Mouse (Mus musculus): Measurements from ENCODE around the gene Galnt3.

The Galnt3 gene

GRCm38 (mm10) chr2:66124591-66125271, at the start of gene Galnt3:
Galnt3 (minus strand) TSS chr2:66124994.
- DNase-seq (ENCODE audit: low read depth in 1 of 2, low spot score in 2 of 2), result peak; percentile 30 to 31

- no peak for DNase-seq (ENCODE audit: low read depth in 1 of 2, low spot score in 2 of 2)
Observed at GRCm38 (mm10) chr2:66173134-66173533, 48.3 kb upstream of the Galnt3 start.

GRCm38 (mm10) chr2:66171643-66172042, 46.8 kb upstream of the Galnt3 start:
- DNase-seq (ENCODE audit: low read depth in 1 of 2, low spot score in 2 of 2), result no peak

GRCm38 (mm10) chr2:66170721-66171120, 45.9 kb upstream of the Galnt3 start:
- no peak for DNase-seq (ENCODE audit: low read depth in 1 of 2, low spot score in 2 of 2)

- DNase-seq (ENCODE audit: low read depth in 1 of 2, low spot score in 2 of 2), result no peak
Observed at GRCm38 (mm10) chr2:66165025-66165424, 40.2 kb upstream of the Galnt3 start.

- no peak for DNase-seq (ENCODE audit: low read depth in 1 of 2, low spot score in 2 of 2)
Observed at GRCm38 (mm10) chr2:66158140-66158915, 33.5 kb upstream of the Galnt3 start.

GRCm38 (mm10) chr2:66151436-66151835, 26.6 kb upstream of the Galnt3 start:
- DNase-seq (ENCODE audit: low read depth in 1 of 2, low spot score in 2 of 2), result no peak

- no peak for DNase-seq (ENCODE audit: low read depth in 1 of 2, low spot score in 2 of 2)
Observed at GRCm38 (mm10) chr2:66150531-66150930, 25.7 kb upstream of the Galnt3 start.

- DNase-seq (ENCODE audit: low read depth in 1 of 2, low spot score in 2 of 2), result no peak
Observed at GRCm38 (mm10) chr2:66148654-66149230, 23.9 kb upstream of the Galnt3 start.

GRCm38 (mm10) chr2:66146473-66146872, 21.7 kb upstream of the Galnt3 start:
- no peak for DNase-seq (ENCODE audit: low read depth in 1 of 2, low spot score in 2 of 2)

- no peak for DNase-seq (ENCODE audit: low read depth in 1 of 2, low spot score in 2 of 2)
Observed at GRCm38 (mm10) chr2:66144770-66145169, 20.0 kb upstream of the Galnt3 start.

GRCm38 (mm10) chr2:66143284-66143683, 18.5 kb upstream of the Galnt3 start:
- no peak for DNase-seq (ENCODE audit: low read depth in 1 of 2, low spot score in 2 of 2)

GRCm38 (mm10) chr2:66142711-66143110, 17.9 kb upstream of the Galnt3 start:
- DNase-seq (ENCODE audit: low read depth in 1 of 2, low spot score in 2 of 2), result no peak

- DNase-seq (ENCODE audit: low read depth in 1 of 2, low spot score in 2 of 2), result no peak
Observed at GRCm38 (mm10) chr2:66142268-66142667, 17.5 kb upstream of the Galnt3 start.

- DNase-seq (ENCODE audit: low read depth in 1 of 2, low spot score in 2 of 2), result no peak
Observed at GRCm38 (mm10) chr2:66140246-66140645, 15.5 kb upstream of the Galnt3 start.

- DNase-seq (ENCODE audit: low read depth in 1 of 2, low spot score in 2 of 2), result no peak
Observed at GRCm38 (mm10) chr2:66131862-66132544, 7.2 kb upstream of the Galnt3 start.

- no peak for DNase-seq (ENCODE audit: low read depth in 1 of 2, low spot score in 2 of 2)
Observed at GRCm38 (mm10) chr2:66128941-66129340, 4.1 kb upstream of the Galnt3 start.

- DNase-seq (ENCODE audit: low read depth in 1 of 2, low spot score in 2 of 2), result no peak
Observed at GRCm38 (mm10) chr2:66127541-66127940, 2.7 kb upstream of the Galnt3 start.

GRCm38 (mm10) chr2:66126936-66127335, 2.1 kb upstream of the Galnt3 start:
- DNase-seq (ENCODE audit: low read depth in 1 of 2, low spot score in 2 of 2), result no peak

- no peak for DNase-seq (ENCODE audit: low read depth in 1 of 2, low spot score in 2 of 2)
Observed at GRCm38 (mm10) chr2:66123756-66124589, 821 bp downstream of the Galnt3 start.

- no peak for DNase-seq (ENCODE audit: low read depth in 1 of 2, low spot score in 2 of 2)
Observed at GRCm38 (mm10) chr2:66117686-66118085, 7.1 kb downstream of the Galnt3 start.

Data from monocyte, adult 2 months (primary cell).